Mouse (Mus musculus): Measurements from ENCODE around the gene Tmem150b.

DNA sequence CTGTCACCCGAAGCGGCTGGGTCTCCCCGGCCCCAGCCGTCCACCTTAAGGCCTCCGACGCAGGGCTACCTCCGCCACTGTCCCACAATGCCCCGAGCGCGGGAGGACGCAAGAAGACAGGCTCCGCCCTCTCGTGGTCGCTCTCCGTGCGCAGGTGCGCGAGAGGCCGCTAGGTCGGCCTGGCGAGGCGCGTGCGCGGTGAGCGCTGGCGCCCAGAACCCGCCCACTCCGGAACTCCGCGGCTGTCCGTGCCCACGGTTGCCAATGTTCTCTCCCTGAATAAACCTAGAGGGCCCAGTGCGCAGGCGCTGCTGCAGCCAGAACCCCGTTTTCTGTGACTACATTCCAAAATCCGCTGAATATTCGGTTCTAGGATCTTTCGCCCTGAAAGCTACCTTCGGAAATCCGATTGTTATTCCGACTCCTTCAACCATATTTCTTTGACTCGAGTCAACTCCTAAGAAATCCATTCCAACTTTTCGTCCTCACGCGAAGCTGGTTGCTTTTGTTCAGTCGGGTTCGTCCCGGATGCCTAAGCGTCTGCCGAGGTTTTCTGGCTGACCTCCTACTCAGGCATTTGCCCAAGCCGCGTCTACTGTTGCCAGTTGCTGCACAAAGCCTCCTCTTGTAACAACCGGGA lies 66.0 kb downstream of the Tmem150b start, which contains the start of gene Ppp6r1:
- TF ChIP-seq CTCF (IDR thresholded peaks at IDR 0.05; ENCODE audit: low read depth, low read length): no peak
- no peak for TF ChIP-seq POLR2A (IDR thresholded peaks at IDR 0.05; ENCODE audit: borderline replicate concordance, low read depth, low read length)

All from bone marrow macrophage, adult 2 months (primary cell).